Mouse (Mus musculus): ENCODE measurements around the gene Luzp2.

- TF ChIP-seq POLR2A (IDR thresholded peaks at IDR 0.05; ENCODE audit: low read depth, low read length) (no peak), CTCF (IDR thresholded peaks at IDR 0.05; ENCODE audit: extremely low read depth, insufficient read depth, insufficient read length, insufficient replicate concordance) (no peak)
These were observed 26.0 kb downstream of the Luzp2 start for GRCm38 (mm10) chr7:54861230-54861856.
